Mouse (Mus musculus): ENCODE results near the gene Nxt2. TPM values are rescaled to one million over a fixed set of nuclear protein-coding genes. Genes with fewer than 3 reads are reported as not detected.

Gene Nxt2
- polyA plus RNA-seq (2011; ENCODE audit: insufficient read depth, insufficient read length, low read depth, missing spikeins): 12.8 and 13.2 TPM in 2 replicates

- Histone ChIP-seq H3K9ac (ENCODE audit: low read depth, poor library complexity, severe bottlenecking) (peak within 1 kb of the TSS; percentile 45; the same call in 1 of the 2 replicates), H3K27ac (ENCODE audit: insufficient read depth, low read length) (no peak within 1 kb of the TSS; the same call in 1 of the 2 replicates), H3K27me3 (ENCODE audit: control insufficient read depth, insufficient read depth, low read length, poor library complexity, severe bottlenecking) (peaks cover 1% of the 10 kb centered on the region; the same call in 1 of the 2 replicates), H3K4me1 (ENCODE audit: control insufficient read depth, insufficient read depth, low read length) (no peaks in the 10 kb centered on the region), H3K36me3 (ENCODE audit: control insufficient read depth, insufficient read depth, low read length, poor library complexity, severe bottlenecking) (no peaks in the 10 kb centered on the region), H3K9me3 (replicated peaks; ENCODE audit: control insufficient read depth, insufficient read depth, low read length, poor library complexity, severe bottlenecking) (no peaks in the 10 kb centered on the region), H3K4me3 (ENCODE audit: low read depth, low read length) (peak within 1 kb of the TSS; percentile 39)
- TF ChIP-seq CTCF (IDR thresholded peaks at IDR 0.05; ENCODE audit: low read depth, low read length): no peak
- TF ChIP-seq POLR2A (IDR thresholded peaks at IDR 0.05; ENCODE audit: insufficient read depth, low read length): no peak
- TF ChIP-seq EP300 (IDR thresholded peaks at IDR 0.05; ENCODE audit: insufficient read depth, low read depth, low read length): no peak
Observed at GRCm38 (mm10) chrX:142226542-142226941, at the start of gene Nxt2. Gene Nxt2, plus strand, starts transcription at chrX:142226770.

- no peak overlapping the region for H3K9ac ChIP-seq (ENCODE audit: low read depth, poor library complexity, severe bottlenecking)
- H3K4me1 ChIP-seq (ENCODE audit: control insufficient read depth, insufficient read depth, low read length): no peaks in the 10 kb centered on the region
- H3K9me3 ChIP-seq (replicated peaks; ENCODE audit: control insufficient read depth, insufficient read depth, low read length, poor library complexity, severe bottlenecking): no peaks in the 10 kb centered on the region
- H3K36me3 ChIP-seq (ENCODE audit: control insufficient read depth, insufficient read depth, low read length, poor library complexity, severe bottlenecking): no peaks in the 10 kb centered on the region
- H3K27me3 ChIP-seq (ENCODE audit: control insufficient read depth, insufficient read depth, low read length, poor library complexity, severe bottlenecking): no peaks in the 10 kb centered on the region
- no peak overlapping the region for H3K4me3 ChIP-seq (ENCODE audit: low read depth, low read length)
- TF ChIP-seq CTCF (IDR thresholded peaks at IDR 0.05; ENCODE audit: low read depth, low read length): no peak
- TF ChIP-seq POLR2A (IDR thresholded peaks at IDR 0.05; ENCODE audit: insufficient read depth, low read length): no peak
- TF ChIP-seq EP300 (IDR thresholded peaks at IDR 0.05; ENCODE audit: insufficient read depth, low read depth, low read length): no peak
- no peak overlapping the region for H3K27ac ChIP-seq (ENCODE audit: insufficient read depth, low read length)
Observed at GRCm38 (mm10) chrX:142176981-142177380, 49.6 kb upstream of the Nxt2 start.

GRCm38 (mm10) chrX:142182026-142182425 is 44.5 kb upstream of the Nxt2 start:
- Histone ChIP-seq H3K36me3 (ENCODE audit: control insufficient read depth, insufficient read depth, low read length, poor library complexity, severe bottlenecking) (no peaks in the 10 kb centered on the region), H3K27ac (ENCODE audit: insufficient read depth, low read length) (no peak overlapping the region), H3K4me1 (ENCODE audit: control insufficient read depth, insufficient read depth, low read length) (no peaks in the 10 kb centered on the region), H3K9ac (ENCODE audit: low read depth, poor library complexity, severe bottlenecking) (no peak overlapping the region), H3K9me3 (replicated peaks; ENCODE audit: control insufficient read depth, insufficient read depth, low read length, poor library complexity, severe bottlenecking) (no peaks in the 10 kb centered on the region), H3K4me3 (ENCODE audit: low read depth, low read length) (no peak overlapping the region), H3K27me3 (ENCODE audit: control insufficient read depth, insufficient read depth, low read length, poor library complexity, severe bottlenecking) (no peaks in the 10 kb centered on the region)
- TF ChIP-seq CTCF (IDR thresholded peaks at IDR 0.05; ENCODE audit: low read depth, low read length) (no peak), POLR2A (IDR thresholded peaks at IDR 0.05; ENCODE audit: insufficient read depth, low read length) (no peak), EP300 (IDR thresholded peaks at IDR 0.05; ENCODE audit: insufficient read depth, low read depth, low read length) (no peak)

- no peak overlapping the region for H3K27ac ChIP-seq (ENCODE audit: insufficient read depth, low read length)
- H3K4me1 ChIP-seq (ENCODE audit: control insufficient read depth, insufficient read depth, low read length): no peaks in the 10 kb centered on the region
- H3K9ac ChIP-seq (ENCODE audit: low read depth, poor library complexity, severe bottlenecking): no peak overlapping the region
- TF ChIP-seq CTCF (IDR thresholded peaks at IDR 0.05; ENCODE audit: low read depth, low read length) (peak; percentile 18), EP300 (IDR thresholded peaks at IDR 0.05; ENCODE audit: insufficient read depth, low read depth, low read length) (no peak)
- no peaks in the 10 kb centered on the region for H3K36me3 ChIP-seq (ENCODE audit: control insufficient read depth, insufficient read depth, low read length, poor library complexity, severe bottlenecking)
- no peaks in the 10 kb centered on the region for H3K9me3 ChIP-seq (replicated peaks; ENCODE audit: control insufficient read depth, insufficient read depth, low read length, poor library complexity, severe bottlenecking)
- no peak overlapping the region for H3K4me3 ChIP-seq (ENCODE audit: low read depth, low read length)
- no peaks in the 10 kb centered on the region for H3K27me3 ChIP-seq (ENCODE audit: control insufficient read depth, insufficient read depth, low read length, poor library complexity, severe bottlenecking)
Observed at GRCm38 (mm10) chrX:142189023-142189703, 37.4 kb upstream of the Nxt2 start.

DNA sequence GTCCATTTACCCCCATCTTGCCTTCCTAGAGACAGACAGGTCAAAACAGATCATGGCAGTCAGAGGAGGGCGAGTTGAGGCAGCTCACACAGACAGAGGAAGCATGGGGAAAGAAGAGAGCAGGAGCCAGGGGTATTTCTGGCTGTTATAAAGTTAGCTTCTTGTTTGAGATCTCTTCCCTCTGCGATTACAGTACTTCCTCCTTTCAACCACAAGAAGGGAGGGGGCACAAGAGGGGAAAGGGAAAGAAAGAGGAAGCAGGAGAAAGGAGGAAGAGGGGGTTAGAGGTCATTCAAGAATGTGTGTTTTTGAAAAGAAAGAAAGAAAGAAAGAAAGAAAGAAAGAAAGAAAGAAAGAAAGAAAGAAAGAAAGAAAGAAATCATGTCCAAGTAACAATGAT is 36.2 kb upstream of the Nxt2 start:
- H3K9ac ChIP-seq (ENCODE audit: low read depth, poor library complexity, severe bottlenecking): no peak overlapping the region
- H3K27me3 ChIP-seq (ENCODE audit: control insufficient read depth, insufficient read depth, low read length, poor library complexity, severe bottlenecking): no peaks in the 10 kb centered on the region
- H3K9me3 ChIP-seq (replicated peaks; ENCODE audit: control insufficient read depth, insufficient read depth, low read length, poor library complexity, severe bottlenecking): no peaks in the 10 kb centered on the region

DNA sequence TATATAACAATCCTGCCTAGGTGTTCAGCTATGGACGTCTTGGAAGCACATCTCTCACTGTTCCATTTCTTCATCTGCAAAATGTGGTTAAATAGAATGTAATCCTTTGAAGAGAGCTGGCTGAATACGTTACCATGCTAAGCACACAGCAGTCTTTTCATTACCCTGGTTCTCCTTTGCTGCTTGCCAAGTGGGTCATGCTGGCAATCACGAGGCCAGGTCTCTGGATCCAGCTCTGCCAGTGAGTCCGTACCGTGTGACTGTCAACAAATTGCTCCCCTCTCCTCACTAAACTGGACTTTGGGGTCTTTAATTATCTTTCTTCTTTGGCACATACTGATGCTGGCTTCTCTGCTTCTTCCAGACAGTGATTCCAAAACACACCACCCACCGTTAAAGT is 32.1 kb upstream of the Nxt2 start:
- TF ChIP-seq CTCF (IDR thresholded peaks at IDR 0.05; ENCODE audit: low read depth, low read length): no peak
- no peak for TF ChIP-seq POLR2A (IDR thresholded peaks at IDR 0.05; ENCODE audit: insufficient read depth, low read length)
- Histone ChIP-seq H3K27ac (ENCODE audit: insufficient read depth, low read length) (no peak overlapping the region), H3K9ac (ENCODE audit: low read depth, poor library complexity, severe bottlenecking) (no peak overlapping the region), H3K36me3 (ENCODE audit: control insufficient read depth, insufficient read depth, low read length, poor library complexity, severe bottlenecking) (no peaks in the 10 kb centered on the region), H3K4me1 (ENCODE audit: control insufficient read depth, insufficient read depth, low read length) (no peaks in the 10 kb centered on the region), H3K9me3 (replicated peaks; ENCODE audit: control insufficient read depth, insufficient read depth, low read length, poor library complexity, severe bottlenecking) (no peaks in the 10 kb centered on the region), H3K4me3 (ENCODE audit: low read depth, low read length) (no peak overlapping the region), H3K27me3 (ENCODE audit: control insufficient read depth, insufficient read depth, low read length, poor library complexity, severe bottlenecking) (no peaks in the 10 kb centered on the region)

More for the DNA sequence above, 36.2 kb upstream of the Nxt2 start:
- no peak overlapping the region for H3K4me3 ChIP-seq (ENCODE audit: low read depth, low read length)
- no peaks in the 10 kb centered on the region for H3K4me1 ChIP-seq (ENCODE audit: control insufficient read depth, insufficient read depth, low read length)
- H3K27ac ChIP-seq (ENCODE audit: insufficient read depth, low read length): no peak overlapping the region
- TF ChIP-seq CTCF (IDR thresholded peaks at IDR 0.05; ENCODE audit: low read depth, low read length) (no peak), EP300 (IDR thresholded peaks at IDR 0.05; ENCODE audit: insufficient read depth, low read depth, low read length) (no peak), POLR2A (IDR thresholded peaks at IDR 0.05; ENCODE audit: insufficient read depth, low read length) (no peak)
- H3K36me3 ChIP-seq (ENCODE audit: control insufficient read depth, insufficient read depth, low read length, poor library complexity, severe bottlenecking): no peaks in the 10 kb centered on the region
